Mouse (Mus musculus) liver, embryonic 14.5 days (tissue): ENCODE data around the gene Btg2. TPM values are rescaled to one million over a fixed set of nuclear protein-coding genes. Genes with fewer than 3 reads are reported as not detected.
A peak's percentile ranks its signal among the peaks of the same experiment; 100 is the strongest.

Source experiments
- ATAC-seq: fragments of 200-750 bp; cut with Nextera tagmentation; 2 replicates; pipeline ENCODE4 v1.8.0; 2017; ENCODE audit warnings: moderate number of reproducible peaks, mild to moderate bottlenecking, moderate library complexity; ENCODE audit not compliant: insufficient read depth
- DNase-seq, 3 experiments: peaks; one replicate each; pipeline ENCODE4 v3.0.0-alpha.2; 2012 to 2013; ENCODE audit warnings: low read depth in 3 of 3, low spot score in 3 of 3
- H3K27ac ChIP-seq: fragments of 300-500 bp; sonication (generic); 2 replicates; pipeline ENCODE4 v1.5.1; 2014; ENCODE audit warnings: moderate library complexity, mild to moderate bottlenecking, control low read depth, inconsistent platforms
- H3K27me3 ChIP-seq: fragments of 300-500 bp; sonication (generic); 2 replicates; pipeline ENCODE4 v1.6.1; 2014; ENCODE audit warnings: mild to moderate bottlenecking, low read length, moderate library complexity; ENCODE audit not compliant: control insufficient read depth, insufficient read depth
- H3K36me3 ChIP-seq: fragments of 300-500 bp; sonication (generic); replicated peaks from 2 replicates; pipeline ENCODE4 v1.6.1; 2014; ENCODE audit warnings: low read depth; ENCODE audit not compliant: control insufficient read depth, insufficient read depth
- H3K4me1 ChIP-seq, 2 experiments: fragments of 200-500 bp in 1 of 2; fragments of 300-500 bp in 1 of 2; sonication (generic) in 1 of 2; replicated peaks; 2 replicates each; pipeline ENCODE4 v1.6.1; 2012 to 2014; ENCODE audit warnings: antibody characterized with exemption in 1 of 2, inconsistent platforms in 1 of 2, low read length in 1 of 2; ENCODE audit not compliant: control insufficient read depth in 2 of 2, insufficient read depth in 2 of 2
- H3K4me2 ChIP-seq: fragments of 300-500 bp; sonication (generic); 2 replicates; pipeline ENCODE4 v1.6.1; 2014; ENCODE audit warnings: low read depth, mild to moderate bottlenecking, control low read depth, moderate library complexity
- H3K4me3 ChIP-seq, 2 experiments: fragments of 200-500 bp in 1 of 2; fragments of 300-500 bp in 1 of 2; sonication (generic) in 1 of 2; 2 replicates each; pipeline ENCODE4 v1.5.1; 2012 to 2014; ENCODE audit warnings: low read depth in 2 of 2, low read length in 2 of 2, mild to moderate bottlenecking in 2 of 2, control low read depth in 1 of 2, inconsistent platforms in 1 of 2, moderate library complexity in 1 of 2; ENCODE audit not compliant: insufficient read depth in 1 of 2
- H3K9ac ChIP-seq: fragments of 300-500 bp; sonication (generic); replicated peaks from 2 replicates; pipeline ENCODE4 v1.6.1; 2014; ENCODE audit warnings: mild to moderate bottlenecking, control low read depth, moderate library complexity
- H3K9me3 ChIP-seq: fragments of 300-500 bp; sonication (generic); 2 replicates; pipeline ENCODE4 v1.6.1; 2016; ENCODE audit warnings: low read length, mixed read lengths; ENCODE audit not compliant: control insufficient read depth
- CTCF ChIP-seq: IDR thresholded peaks from 2 replicates; pipeline ENCODE4 v1.5.1; 2016; ENCODE audit warnings: antibody characterized with exemption, low read depth, control low read depth
- EP300 ChIP-seq: IDR thresholded peaks from 2 replicates; pipeline ENCODE4 v1.6.1; 2016; ENCODE audit warnings: antibody characterized with exemption, low read depth
- WGBS: fragments of 180-500 bp; shearing (Covaris S2); extraction: QIAGEN DNeasy Blood & Tissue Kit; methylation state at CpG from one replicate; pipeline ENCODE4 v1.1.7; 2014; ENCODE audit not compliant: insufficient replicate concordance; 5-methylcytosine and 5-hydroxymethylcytosine counted together
- polyA plus RNA-seq, 2 experiments: library from polyadenylated mRNA; depleted of rRNA in 1 of 2; stranded (reverse) in 1 of 2; unstranded in 1 of 2; fragments of >200 nt; fragmentation: Nextera tagmentation in 1 of 2; extraction: Ambion mirVana in 1 of 2; gene quantifications; 2 replicates each; pipeline versions ENCODE4 v1.2.1 to v1.2.3; 2012 to 2014

The Btg2 gene
- polyA plus RNA-seq, 2 experiments = 45.3 to 78.2 TPM

GRCm38 (mm10) chr1:134059739-134060695 lies 18.9 kb downstream of the Btg2 start:
- Histone ChIP-seq H3K36me3 (no peaks in the 10 kb centered on the region), H3K9ac (peak overlapping the region; percentile 77), H3K27me3 (peaks cover 27% of the 10 kb centered on the region), H3K4me1 (peaks cover 62 to 74% of the 10 kb centered on the region in 2 experiments), H3K4me3 (peak overlapping the region; percentile 25 to 60), H3K27ac (peak overlapping the region; percentile 90), H3K9me3 (no peaks in the 10 kb centered on the region), H3K4me2 (peak overlapping the region; percentile 97)
- TF ChIP-seq EP300 = peak; percentile 53; the same call in 1 of the 2 replicates
- TF ChIP-seq CTCF = peak; percentile 84
- ATAC-seq (peak; percentile 0; the same call in 1 of the 2 replicates), DNase-seq (no peak)
- 53% methylated on average over 16 of the region's 16 CpGs for WGBS

GRCm38 (mm10) chr1:134058870-134059269 lies 20.1 kb downstream of the Btg2 start:
- WGBS = 47% methylated on average over 6 of the region's 6 CpGs
- H3K27me3 ChIP-seq = peaks cover 23% of the 10 kb centered on the region
- H3K4me2 ChIP-seq = no peak overlapping the region
- no peaks in the 10 kb centered on the region for H3K9me3 ChIP-seq
- no peak overlapping the region for H3K27ac ChIP-seq
- peaks cover 64 to 72% of the 10 kb centered on the region in 2 experiments for H3K4me1 ChIP-seq
- no peak for ATAC-seq
- TF ChIP-seq CTCF (no peak), EP300 (no peak)
- no peak overlapping the region for H3K9ac ChIP-seq
- no peaks in the 10 kb centered on the region for H3K36me3 ChIP-seq
- no peak overlapping the region for H3K4me3 ChIP-seq
- no peak for DNase-seq

GRCm38 (mm10) chr1:134057736-134058135 lies 21.2 kb downstream of the Btg2 start:
- TF ChIP-seq EP300 (no peak), CTCF (no peak)
- DNase-seq (no peak), ATAC-seq (no peak)
- Histone ChIP-seq H3K9me3 (no peaks in the 10 kb centered on the region), H3K4me1 (peaks cover 57 to 66% of the 10 kb centered on the region in 2 experiments), H3K36me3 (no peaks in the 10 kb centered on the region), H3K4me2 (no peak overlapping the region), H3K27ac (no peak overlapping the region), H3K9ac (no peak overlapping the region), H3K4me3 (no peak overlapping the region), H3K27me3 (peaks cover 13% of the 10 kb centered on the region)
- WGBS = 67% methylated on average over 8 of the region's 8 CpGs

GRCm38 (mm10) chr1:134056285-134056684 lies 22.6 kb downstream of the Btg2 start:
- 64% methylated on average over 4 of the region's 4 CpGs for WGBS

GRCm38 (mm10) chr1:134055666-134056245 lies 23.2 kb downstream of the Btg2 start:
- WGBS = 71% methylated on average over 9 of the region's 9 CpGs
- H3K4me3 ChIP-seq = no peak overlapping the region
- no peak for TF ChIP-seq CTCF
- no peak for TF ChIP-seq EP300
- DNase-seq (no peak), ATAC-seq (no peak)
- H3K36me3 ChIP-seq = no peaks in the 10 kb centered on the region
- peaks cover 45 to 51% of the 10 kb centered on the region in 2 experiments for H3K4me1 ChIP-seq
- H3K27me3 ChIP-seq = no peaks in the 10 kb centered on the region
- no peak overlapping the region; the same call in 1 of the 2 replicates for H3K9ac ChIP-seq
- no peaks in the 10 kb centered on the region for H3K9me3 ChIP-seq
- no peak overlapping the region for H3K27ac ChIP-seq
- H3K4me2 ChIP-seq = no peak overlapping the region

More at GRCm38 (mm10) chr1:134056285-134056684, 22.6 kb downstream of the Btg2 start:
- Histone ChIP-seq H3K36me3 (no peaks in the 10 kb centered on the region), H3K4me3 (no peak overlapping the region), H3K9me3 (no peaks in the 10 kb centered on the region), H3K27ac (no peak overlapping the region), H3K4me1 (peaks cover 47 to 54% of the 10 kb centered on the region in 2 experiments), H3K4me2 (no peak overlapping the region), H3K27me3 (no peaks in the 10 kb centered on the region), H3K9ac (no peak overlapping the region; the same call in 1 of the 2 replicates)
- DNase-seq (no peak), ATAC-seq (no peak)
- TF ChIP-seq EP300 (no peak), CTCF (no peak)
